Mouse (Mus musculus) T-helper 1 cell (primary cell): ENCODE results near the gene Ctc1.
"Not testable (repeated sequence)": the region's sequence is repeated elsewhere in the genome, so short reads cannot be mapped to it uniquely, and the experiment has no call there.

Experiments
- in situ Hi-C: fragments of 300-600 bp; cut with MboI, MseI; formaldehyde crosslinking; loops from one replicate; pipeline ENCODE4 v1.15.1; 2025; ENCODE audit warnings: high pct_unique_total_duplicates

Ctc1 gene

GRCm38 (mm10) chr11:69008182-69009121 lies 7.3 kb upstream of the Ctc1 start, which contains the start of gene Pfas:
TSS of gene Pfas (minus strand) at chr11:69008460.
- in situ Hi-C loops = no loop called here

GRCm38 (mm10) chr11:69009508-69009907 lies 6.2 kb upstream of the Ctc1 start:
- in situ Hi-C loops = no loop called here

- in situ Hi-C loops = no loop called here
Measured at GRCm38 (mm10) chr11:69010400-69011323, 5.0 kb upstream of the Ctc1 start.

- in situ Hi-C loops = not testable (repeated sequence)
Measured at GRCm38 (mm10) chr11:69011445-69011844, 4.3 kb upstream of the Ctc1 start.

GRCm38 (mm10) chr11:69012071-69012601 lies 3.6 kb upstream of the Ctc1 start:
- in situ Hi-C loops = no loop called here

- in situ Hi-C loops = no loop called here
Measured at GRCm38 (mm10) chr11:69016755-69017154, 1.0 kb downstream of the Ctc1 start.

GRCm38 (mm10) chr11:69020691-69021090 lies 5.0 kb downstream of the Ctc1 start:
- in situ Hi-C loops = no loop called here

- in situ Hi-C loops = no loop called here
Measured at GRCm38 (mm10) chr11:69026562-69026961, 10.9 kb downstream of the Ctc1 start.

- in situ Hi-C loops = no loop called here
Measured at GRCm38 (mm10) chr11:69028805-69029204, 13.1 kb downstream of the Ctc1 start.

GRCm38 (mm10) chr11:69033552-69033951 lies 17.8 kb downstream of the Ctc1 start:
- in situ Hi-C loops = no loop called here

- in situ Hi-C loops = no loop called here
Measured at GRCm38 (mm10) chr11:69034585-69034984, 18.9 kb downstream of the Ctc1 start.

GRCm38 (mm10) chr11:69035411-69035810 lies 19.7 kb downstream of the Ctc1 start:
- in situ Hi-C loops = no loop called here

GRCm38 (mm10) chr11:69035849-69036248 lies 20.1 kb downstream of the Ctc1 start:
- in situ Hi-C loops = no loop called here

- in situ Hi-C loops = no loop called here
Measured at GRCm38 (mm10) chr11:69036486-69037230, 20.9 kb downstream of the Ctc1 start.

GRCm38 (mm10) chr11:69037231-69038061 lies 21.7 kb downstream of the Ctc1 start:
- in situ Hi-C loops = no loop called here

- in situ Hi-C loops = no loop called here
Measured at GRCm38 (mm10) chr11:69038173-69038572, 22.5 kb downstream of the Ctc1 start.

- in situ Hi-C loops = no loop called here
Measured at GRCm38 (mm10) chr11:69045531-69046394, 30.1 kb downstream of the Ctc1 start, which contains the start of gene Aurkb. TSS of gene Aurkb (plus strand) at chr11:69045647.

- in situ Hi-C loops = no loop called here
Measured at GRCm38 (mm10) chr11:69046395-69046774, 30.7 kb downstream of the Ctc1 start.

GRCm38 (mm10) chr11:69047592-69047991 lies 31.9 kb downstream of the Ctc1 start:
- in situ Hi-C loops = no loop called here
